Mouse (Mus musculus): ENCODE data around the gene Cpe. TPM values are rescaled to one million over a fixed set of nuclear protein-coding genes. Genes with fewer than 3 reads are reported as not detected.
"Not testable (repeated sequence)": the region's sequence is repeated elsewhere in the genome, so short reads cannot be mapped to it uniquely, and the experiment has no call there.

Gene Cpe
- total RNA-seq, 2 experiments from 2014 or later, result 2,305 to 2,540 TPM

DNA sequence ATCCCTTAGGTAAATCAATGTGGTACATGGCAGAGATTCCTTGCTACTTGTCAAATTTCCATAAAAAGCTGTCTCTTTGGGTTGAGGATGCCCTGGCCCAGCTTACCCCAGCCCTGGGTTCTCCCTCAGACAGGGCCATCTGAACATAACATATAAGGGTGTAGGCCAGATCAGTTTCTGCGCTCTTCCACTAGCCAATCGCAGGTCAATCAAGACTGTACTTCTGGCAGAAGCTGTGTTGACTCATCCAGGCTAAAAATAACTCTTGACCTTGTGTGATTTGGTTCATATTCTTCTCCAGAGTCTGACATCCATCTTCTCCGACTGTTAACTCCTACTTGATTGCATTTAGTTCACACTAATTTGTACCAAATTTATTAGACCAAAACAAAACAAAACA, 4.7 kb downstream of the Cpe start:
- DNase-seq (ENCODE audit: low spot score in 2 of 2), result no peak
- intact Hi-C loops (cut with DNase I), result no loop called here

DNA sequence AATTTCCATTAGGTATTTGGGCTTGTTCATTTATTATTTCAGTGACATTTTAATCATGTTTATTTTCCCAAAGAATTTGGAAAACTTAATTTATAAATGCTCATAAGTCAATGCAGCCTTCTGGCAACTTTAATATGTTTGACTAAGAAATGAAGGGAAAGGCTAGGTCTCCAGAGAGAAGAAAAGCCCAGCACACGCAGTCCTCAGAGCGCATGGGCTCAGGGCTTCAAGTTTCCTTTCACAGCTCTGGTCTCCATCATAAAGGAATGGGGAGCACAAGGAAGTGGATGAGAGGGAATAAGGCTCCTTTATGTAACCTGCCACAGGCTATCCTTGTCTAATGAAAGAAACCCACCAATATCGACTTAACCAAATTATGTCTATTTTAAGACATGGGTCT, 10.4 kb downstream of the Cpe start:
- DNase-seq (ENCODE audit: low spot score in 2 of 2), result no peak

DNA sequence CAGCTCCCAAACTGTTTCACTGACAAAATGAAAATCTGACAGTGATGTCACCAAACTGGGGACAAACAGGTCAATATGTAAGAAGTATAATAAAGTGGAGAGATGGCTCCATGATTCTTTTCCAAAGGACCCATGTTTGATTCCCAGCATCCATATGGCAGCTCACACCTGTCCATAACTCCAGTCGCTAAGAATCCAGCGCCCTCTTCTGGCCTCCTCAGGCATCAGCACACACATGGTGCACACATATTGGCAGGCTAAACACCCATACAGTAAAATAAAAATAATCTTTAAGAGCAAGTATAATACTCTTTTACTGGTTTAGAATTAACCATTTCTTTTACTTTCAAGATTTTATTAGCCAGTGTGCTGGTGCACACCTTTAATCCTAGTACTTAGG, 16.5 kb downstream of the Cpe start:
- DNase-seq (ENCODE audit: low spot score in 2 of 2), result no peak
- intact Hi-C loops (cut with DNase I), result no loop called here

More for the DNA sequence above, 10.4 kb downstream of the Cpe start:
- intact Hi-C loops (cut with DNase I), result no loop called here

DNA sequence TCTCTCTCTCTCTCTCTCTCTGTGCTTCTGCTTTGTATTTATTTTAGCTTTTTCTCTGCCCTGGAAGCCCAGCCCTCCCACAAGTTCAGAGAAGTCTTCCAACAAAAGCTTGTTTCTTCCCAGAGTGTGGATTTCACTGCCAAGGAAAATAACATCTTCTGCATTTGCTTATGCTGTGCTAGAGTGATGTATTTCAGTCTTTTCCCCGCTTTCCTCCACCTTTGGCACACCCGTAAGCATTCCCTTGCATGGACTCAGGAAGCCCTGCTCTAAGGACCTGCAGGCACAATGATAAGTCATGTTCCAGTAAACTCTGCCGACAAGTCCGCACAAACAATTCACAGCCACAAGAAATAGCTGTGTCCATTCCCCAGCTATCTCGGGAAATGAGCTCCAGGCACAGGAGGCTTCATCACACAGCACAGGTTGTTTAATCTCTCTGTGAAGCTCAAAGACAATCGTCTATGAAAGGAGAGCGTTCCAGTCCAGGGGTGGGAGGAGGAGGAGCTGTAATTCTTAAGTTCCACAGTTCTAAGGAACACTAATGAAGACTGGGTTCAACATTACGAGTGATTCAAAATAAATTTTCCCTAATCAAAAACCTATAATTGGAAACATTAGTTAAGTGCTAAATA, 17.8 kb downstream of the Cpe start:
- intact Hi-C loops (cut with DNase I), result no loop called here

DNA sequence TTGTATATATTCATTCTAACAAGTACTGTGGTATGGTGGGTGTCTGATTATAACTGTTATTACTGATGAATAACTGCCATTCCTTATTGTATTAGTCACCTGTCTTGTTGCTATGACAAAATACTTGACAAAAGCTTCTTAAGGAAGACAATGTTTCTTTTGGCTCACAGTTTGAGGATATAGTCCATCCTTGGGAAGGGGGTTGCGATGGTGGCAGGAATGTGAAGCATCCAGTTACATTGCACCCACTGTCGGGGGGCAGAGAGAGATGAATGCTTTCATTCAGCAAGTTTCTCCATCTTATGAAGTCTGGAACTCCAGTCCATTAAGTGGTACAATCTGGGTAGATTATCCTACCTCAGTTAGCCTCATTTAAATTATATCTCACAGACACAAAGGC, 19.9 kb downstream of the Cpe start:
- DNase-seq (ENCODE audit: low spot score in 2 of 2), result no peak
- intact Hi-C loops (cut with DNase I), result no loop called here

More for the DNA sequence above, 17.8 kb downstream of the Cpe start:
- no peak for DNase-seq (ENCODE audit: low spot score in 2 of 2)

DNA sequence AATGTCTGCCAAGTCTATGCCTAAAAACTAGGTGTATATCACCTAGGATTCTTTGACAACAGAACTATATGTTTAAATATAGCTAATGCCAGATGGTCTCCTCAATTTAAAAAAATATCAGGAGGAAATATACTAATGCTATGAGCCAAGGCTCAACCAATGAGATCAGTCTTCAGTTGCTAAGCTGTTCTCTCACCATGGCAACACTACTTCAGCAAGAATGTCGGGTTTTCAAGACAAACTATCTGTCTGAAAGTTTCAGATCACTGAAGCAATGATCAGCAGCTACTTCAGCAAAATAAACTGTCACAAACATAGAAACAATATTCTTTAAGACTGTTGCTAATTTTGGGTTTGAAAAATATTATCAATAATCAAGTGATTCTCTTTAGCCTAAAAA, 20.9 kb downstream of the Cpe start:
- intact Hi-C loops (cut with DNase I), result no loop called here
- no peak for DNase-seq (ENCODE audit: low spot score in 2 of 2)

DNA sequence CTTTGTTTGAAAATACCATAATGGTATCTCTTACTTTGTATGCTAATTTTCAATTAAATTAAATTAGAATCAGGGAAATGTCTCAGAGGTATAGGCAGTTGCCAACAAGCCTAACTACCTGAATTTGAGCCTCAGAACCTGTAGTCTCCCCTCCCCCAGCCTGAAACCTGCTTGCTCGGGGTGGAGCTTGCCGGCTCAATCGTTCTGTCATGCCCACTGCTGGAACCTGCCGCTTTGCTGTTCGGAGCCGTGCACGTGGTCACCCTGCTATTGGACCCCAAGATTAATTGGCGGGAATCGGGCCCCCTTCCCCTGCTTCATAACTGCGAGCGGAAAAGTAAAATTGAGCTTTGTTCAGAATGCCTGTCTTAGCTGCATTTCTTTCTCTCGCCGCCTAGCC, 26.5 kb downstream of the Cpe start:
- DNase-seq (ENCODE audit: low spot score in 2 of 2); intact Hi-C loops (cut with DNase I): not testable (repeated sequence)

DNA sequence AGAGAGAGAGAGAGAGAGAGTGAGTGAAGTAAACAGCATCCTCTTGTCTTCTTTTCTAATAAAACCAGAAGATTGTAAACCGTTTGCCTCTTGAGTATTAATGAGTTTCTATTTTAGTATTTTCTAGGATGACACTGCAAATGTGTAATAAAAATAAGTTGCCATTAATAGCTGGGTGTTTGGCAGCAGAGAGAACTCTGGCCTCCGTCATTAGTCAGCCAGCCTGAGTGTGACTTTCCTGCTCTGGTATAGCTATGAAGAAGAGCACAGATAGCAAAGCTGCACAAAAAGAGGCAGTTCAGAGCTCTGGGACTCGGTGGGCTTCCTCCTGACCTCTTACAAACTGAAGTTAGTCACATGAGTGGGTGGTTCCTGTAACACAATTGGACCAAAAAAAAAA, 27.3 kb downstream of the Cpe start:
- no peak for DNase-seq (ENCODE audit: low spot score in 2 of 2)
- intact Hi-C loops (cut with DNase I), result no loop called here

DNA sequence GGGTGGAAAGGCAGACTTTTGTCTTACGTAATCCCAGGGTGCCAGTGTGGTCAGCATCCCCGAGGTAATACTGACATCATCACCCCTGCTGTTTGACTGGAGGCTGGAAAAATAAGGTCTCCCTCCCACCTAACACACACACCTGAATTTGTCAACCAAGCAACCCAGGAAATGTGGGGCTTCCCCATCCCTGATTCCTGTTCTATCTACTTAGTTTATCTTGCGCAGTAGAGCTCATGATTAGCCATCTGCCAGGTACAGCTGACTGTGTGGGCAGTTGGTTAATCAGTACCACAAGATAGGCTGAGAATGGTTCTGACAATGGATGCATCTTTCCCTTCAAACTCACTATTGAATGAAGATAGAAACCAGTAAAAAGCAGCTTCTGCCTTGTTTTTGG, 28.0 kb downstream of the Cpe start:
- peak in 1 of 2 experiments; percentile 39 for DNase-seq (ENCODE audit: low spot score in 2 of 2)

DNA sequence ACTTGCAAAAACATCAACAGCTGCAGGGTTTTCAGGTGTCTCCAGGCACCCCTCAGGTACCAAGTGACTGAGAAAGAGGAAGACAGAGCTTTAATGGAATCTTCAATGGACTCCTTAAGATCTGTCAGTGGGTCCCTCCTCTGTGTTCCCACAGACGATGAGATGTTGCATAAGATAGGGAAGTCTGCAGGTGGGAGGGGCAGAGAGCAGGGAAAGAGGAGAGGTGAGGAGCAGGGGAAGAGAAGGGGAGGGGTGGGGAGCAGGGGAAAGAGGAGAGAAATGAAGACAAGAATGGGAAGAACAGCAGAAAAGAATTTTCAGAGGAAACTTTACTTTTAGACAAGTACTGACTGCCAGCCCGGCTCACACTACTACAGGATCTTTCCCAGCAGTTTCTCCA, 28.5 kb downstream of the Cpe start:
- intact Hi-C loops (cut with DNase I), result no loop called here
- DNase-seq (ENCODE audit: low spot score in 2 of 2), result no peak

More for the DNA sequence above, 28.0 kb downstream of the Cpe start:
- intact Hi-C loops (cut with DNase I), result no loop called here

DNA sequence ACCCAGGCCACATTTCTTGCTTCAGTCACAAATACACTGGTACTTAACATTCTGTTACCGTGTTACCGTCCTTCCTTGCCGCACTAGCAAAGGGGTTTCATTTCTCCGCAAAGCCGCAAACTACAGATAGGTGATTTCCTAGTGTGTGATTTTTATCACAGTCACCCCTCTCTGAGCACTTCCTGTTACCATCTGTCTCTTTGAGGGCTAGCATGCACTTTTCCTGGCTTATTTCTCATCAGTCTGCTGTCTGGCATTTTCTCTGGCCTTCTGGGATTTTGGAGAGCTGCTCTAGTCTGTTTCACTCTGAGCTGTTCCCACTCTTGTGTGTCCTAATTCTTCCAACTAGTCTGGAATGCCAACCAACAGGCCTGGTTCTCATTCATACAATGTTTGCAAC, 33.8 kb downstream of the Cpe start:
- DNase-seq (ENCODE audit: low spot score in 2 of 2), result peak; percentile 51 to 91
- intact Hi-C loops (cut with DNase I), result loop anchor here (2.0 kb wide), 2 partner anchors 28 to 34 kb away; no protein-coding TSS in a partner anchor

DNA sequence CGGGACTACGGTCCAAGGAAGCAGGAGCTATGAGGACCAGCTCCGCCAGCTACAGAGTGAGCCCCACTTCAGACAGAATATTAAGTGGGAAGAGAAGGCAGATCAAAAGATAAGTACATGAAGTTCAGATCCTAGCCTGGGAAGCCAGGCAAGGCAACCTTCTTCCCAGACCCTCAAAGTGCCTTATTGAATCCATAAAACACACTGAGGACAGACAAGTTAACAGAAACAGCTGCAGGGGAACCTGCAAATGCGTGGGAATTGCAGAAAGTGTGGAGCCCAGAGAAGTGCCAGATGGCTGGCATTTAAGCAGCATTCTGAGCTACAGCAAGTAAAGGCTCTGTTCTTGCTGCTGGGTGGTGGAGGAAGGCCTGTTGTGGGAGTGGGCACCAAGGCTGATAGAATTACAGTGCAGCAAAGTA, 34.9 kb downstream of the Cpe start:
- peak; percentile 78 to 95 for DNase-seq (ENCODE audit: low spot score in 2 of 2)
- intact Hi-C loops (cut with DNase I), result loop anchor here (2.0 kb wide), 2 partner anchors 29 to 33 kb away; no protein-coding TSS in a partner anchor

DNA sequence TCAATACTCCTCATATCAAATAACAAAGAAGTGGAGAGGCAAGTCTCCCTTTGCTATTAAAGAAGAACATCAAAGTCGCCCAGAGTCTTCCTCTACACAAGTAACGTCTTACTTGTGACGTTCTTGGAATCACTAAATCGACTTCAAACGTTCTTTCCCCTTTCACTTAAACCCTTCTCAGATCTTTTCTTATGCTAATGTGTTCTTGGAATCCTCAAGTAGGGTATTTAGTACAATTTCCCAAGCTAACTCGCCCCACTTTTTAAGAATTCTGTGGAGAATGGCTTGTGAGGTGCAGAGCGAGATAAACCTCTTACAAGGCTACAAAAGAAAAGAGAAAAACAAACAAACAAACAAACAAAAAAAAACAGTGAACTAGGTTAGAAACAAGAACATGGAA, 35.3 kb downstream of the Cpe start:
- DNase-seq (ENCODE audit: low spot score in 2 of 2), result no peak
- intact Hi-C loops (cut with DNase I), result no loop called here

DNA sequence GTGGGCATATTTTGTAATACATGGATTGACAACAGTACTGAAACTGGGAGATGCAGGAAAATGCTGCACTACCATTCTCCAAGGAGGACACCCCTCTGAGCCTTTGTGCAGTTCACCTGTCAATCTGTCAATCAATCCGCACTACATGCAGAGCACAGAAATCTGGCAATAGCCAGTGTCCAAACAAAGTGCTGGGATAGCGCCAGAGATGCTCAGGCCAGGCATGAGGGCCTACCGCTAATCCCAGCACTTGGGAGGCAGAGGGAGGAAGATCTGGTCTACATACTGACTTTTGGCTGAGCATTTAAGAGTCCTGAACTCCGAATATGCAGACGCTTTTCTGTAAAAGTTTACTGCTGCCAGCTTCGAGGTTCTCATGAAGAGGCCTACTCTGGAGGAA, 37.0 kb downstream of the Cpe start:
- intact Hi-C loops (cut with DNase I), result loop anchor here (2.0 kb wide), 1 partner anchor 215 kb away; no protein-coding TSS in a partner anchor
- DNase-seq (ENCODE audit: low spot score in 2 of 2), result no peak

DNA sequence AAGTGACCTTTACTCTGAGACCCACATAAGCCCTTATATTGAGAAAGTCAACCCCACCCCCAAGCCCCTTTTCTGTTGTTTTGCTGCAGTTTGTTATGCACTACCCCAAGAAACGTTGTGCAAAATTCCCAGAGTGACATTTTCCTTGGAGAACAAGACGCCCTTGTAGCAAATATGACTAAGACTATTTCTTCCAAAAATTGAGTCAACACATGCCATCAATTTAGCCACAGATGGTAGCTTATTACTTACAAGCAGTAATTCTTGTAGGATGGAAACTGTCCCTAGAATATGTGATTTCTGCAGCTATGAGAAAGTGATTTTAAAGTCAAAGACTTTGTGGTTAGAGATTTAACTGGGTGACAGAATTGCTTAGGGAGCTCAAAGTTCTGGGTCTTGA, 37.8 kb downstream of the Cpe start:
- DNase-seq (ENCODE audit: low spot score in 2 of 2), result peak in 1 of 2 experiments; percentile 84
- intact Hi-C loops (cut with DNase I), result loop anchor here (2.0 kb wide), 1 partner anchor 216 kb away; no protein-coding TSS in a partner anchor

DNA sequence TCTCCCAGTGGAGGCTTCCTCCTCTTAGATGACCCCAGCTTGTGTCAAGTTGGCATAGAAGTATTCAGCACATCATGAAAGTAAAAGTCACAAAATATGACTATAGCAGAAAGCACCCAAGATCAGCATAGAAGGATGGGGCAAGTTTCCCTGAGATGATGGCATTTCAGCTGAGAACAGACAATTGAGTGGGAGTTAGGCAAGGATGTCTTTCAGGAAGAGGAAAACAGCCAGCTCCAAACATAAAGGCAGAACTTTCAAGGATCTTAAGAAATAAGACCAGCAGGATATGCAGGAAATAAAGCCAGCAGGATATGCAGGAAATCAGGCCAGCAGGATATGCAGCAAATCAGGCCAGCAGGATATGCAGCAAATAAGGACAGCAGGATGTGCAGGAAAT, 40.6 kb downstream of the Cpe start:
- intact Hi-C loops (cut with DNase I), result no loop called here
- peak in 1 of 2 experiments; percentile 83 for DNase-seq (ENCODE audit: low spot score in 2 of 2)

DNA sequence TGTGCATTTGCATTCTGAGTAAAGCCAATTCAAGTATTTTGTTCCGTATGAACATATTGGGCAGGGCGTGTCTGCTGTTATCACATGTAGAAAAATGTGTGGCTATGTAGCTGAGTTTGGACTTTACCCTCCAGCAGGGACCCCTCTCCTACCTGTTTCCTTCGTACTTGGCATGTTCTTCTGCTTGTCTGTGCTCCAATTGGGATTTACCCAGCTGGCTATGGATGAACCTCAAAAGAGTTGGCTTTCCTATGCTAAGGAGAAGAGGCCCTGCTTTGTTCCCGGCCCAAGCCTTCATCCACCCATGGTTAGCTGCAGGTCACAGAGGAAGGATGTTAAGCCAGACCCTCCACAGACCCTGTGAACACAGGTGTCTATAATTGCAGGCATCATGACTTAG, 44.8 kb downstream of the Cpe start:
- intact Hi-C loops (cut with DNase I), result no loop called here
- DNase-seq (ENCODE audit: low spot score in 2 of 2), result no peak

DNA sequence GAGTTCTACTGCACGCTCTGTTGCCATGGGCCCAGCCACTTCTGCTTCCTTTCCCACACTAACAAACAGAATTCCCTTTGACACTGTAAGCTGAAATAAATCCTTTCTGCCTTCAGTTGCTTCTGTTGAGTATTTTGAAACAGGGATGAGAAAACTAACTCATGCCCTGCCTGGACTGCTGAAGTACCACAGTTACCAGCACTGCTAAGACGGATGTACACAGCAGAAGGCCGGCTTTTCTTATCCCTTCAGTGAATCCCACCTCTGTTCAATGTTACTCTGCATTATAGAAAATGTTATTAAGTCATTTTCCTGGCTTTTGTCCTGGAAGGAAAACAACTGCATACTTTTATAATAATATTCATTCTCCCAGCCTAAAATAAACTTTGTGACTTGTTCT, 45.7 kb downstream of the Cpe start:
- intact Hi-C loops (cut with DNase I), result no loop called here
- DNase-seq (ENCODE audit: low spot score in 2 of 2), result no peak

DNA sequence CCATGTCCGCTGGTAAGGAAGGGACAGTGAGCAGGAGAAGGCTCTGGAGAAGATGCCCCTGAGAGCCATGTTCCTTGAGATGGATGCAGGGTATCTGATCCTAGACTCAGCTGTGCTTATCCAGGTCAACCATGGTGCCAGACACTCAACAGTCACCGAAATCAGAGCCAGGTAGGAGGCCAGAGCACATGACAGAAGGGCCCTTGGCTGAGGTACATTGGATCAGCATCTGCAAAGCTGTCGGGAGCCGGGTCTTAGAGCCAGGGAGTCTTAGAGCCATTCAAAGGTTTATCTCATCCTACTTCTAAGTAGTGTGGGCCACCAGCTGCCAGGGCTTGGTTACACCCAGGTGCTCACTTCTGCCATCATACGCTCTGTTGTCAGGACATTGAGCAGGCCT, 46.4 kb downstream of the Cpe start:
- intact Hi-C loops (cut with DNase I), result no loop called here

DNA sequence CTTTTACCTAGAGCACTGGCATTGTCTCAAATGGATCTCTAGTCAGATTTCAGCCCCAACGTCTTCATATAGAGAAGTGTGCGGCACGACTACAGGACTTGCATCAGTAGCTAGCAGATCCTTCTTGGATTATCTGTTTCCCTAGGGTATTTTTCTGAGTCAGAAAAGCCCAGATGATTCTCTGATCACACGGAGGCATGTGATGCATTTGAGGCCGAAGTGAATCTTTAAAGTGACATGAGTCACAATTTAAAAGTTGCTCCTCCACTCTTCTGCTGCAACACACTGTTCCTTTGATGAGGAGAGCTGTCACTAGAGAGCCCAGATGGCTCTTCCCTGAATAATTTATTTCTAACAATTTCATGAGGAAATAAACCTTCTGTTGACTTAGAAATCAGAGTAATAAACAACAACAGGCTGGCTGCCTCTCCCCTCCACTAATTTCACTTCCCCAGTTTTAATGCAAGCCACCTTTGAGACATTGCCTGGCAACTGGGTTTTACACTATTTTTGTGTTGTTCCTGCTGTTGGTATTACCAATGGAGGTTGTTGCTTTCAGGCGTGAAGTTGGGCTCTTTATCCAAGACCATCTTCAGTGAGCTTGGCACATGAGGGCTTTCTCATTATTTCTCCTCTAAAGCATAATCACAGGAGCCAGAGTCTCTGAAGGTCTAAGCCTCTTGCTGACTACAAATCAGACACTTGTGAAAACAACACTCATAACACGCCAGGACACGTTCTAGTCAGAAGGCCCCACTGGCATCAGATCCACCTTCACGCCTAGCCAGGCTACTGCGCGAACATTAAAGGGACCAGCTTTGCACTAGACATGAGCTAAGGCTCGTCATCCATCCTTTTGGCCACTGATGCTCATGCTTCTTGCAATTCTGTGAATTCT, 48.5 kb downstream of the Cpe start:
- peak in 1 of 2 experiments; percentile 70 for DNase-seq (ENCODE audit: low spot score in 2 of 2)
- intact Hi-C loops (cut with DNase I), result no loop called here

More for the DNA sequence above, 46.4 kb downstream of the Cpe start:
- DNase-seq (ENCODE audit: low spot score in 2 of 2), result no peak

DNA sequence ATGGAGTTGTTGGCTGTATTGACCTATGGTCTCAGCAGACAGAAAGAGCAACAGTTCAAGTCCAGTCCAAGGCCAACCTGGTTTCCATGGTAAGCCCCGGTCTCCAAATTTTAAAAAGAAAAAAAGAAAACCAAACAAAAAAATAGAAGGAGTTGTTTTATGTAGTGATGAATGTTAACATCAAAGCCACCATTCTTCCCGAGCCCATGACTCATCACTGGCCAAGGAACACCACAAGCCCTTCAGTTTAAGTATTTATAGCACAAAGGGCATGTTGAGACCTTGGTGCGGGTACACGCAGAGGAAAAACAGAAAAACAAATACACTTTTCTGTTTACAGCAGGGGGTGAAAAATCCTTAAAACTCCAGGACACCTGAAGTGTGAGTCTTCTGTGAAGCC, 49.5 kb downstream of the Cpe start:
- DNase-seq (ENCODE audit: low spot score in 2 of 2), result no peak
- intact Hi-C loops (cut with DNase I), result no loop called here
